Mouse (Mus musculus) lung, postnatal 25 days (tissue): ENCODE data around the gene Zfp11.

Experiments used
- DNase-seq: peaks from one replicate; pipeline ENCODE4 v3.0.0; 2022; ENCODE audit warnings: low spot score

The Zfp11 gene

GRCm38 (mm10) chr5:129607476-129607875 is 62.4 kb downstream of the Zfp11 start:
- DNase-seq, result no peak
